Mouse (Mus musculus) liver, adult 2 months (tissue): ENCODE data around the gene Nod2. TPM values are rescaled to one million over a fixed set of nuclear protein-coding genes. Genes with fewer than 3 reads are reported as not detected.
A peak's percentile ranks its signal among the peaks of the same experiment; 100 is the strongest.

Experiments used
- DNase-seq: peaks from one replicate; pipeline ENCODE4 v3.0.0-alpha.2; 2011; ENCODE audit warnings: low read depth, low spot score; ENCODE audit errors: extremely low read depth
- H3K27ac ChIP-seq: fragments of 200-500 bp; replicated peaks from 2 replicates; pipeline ENCODE4 v1.5.1; 2012; ENCODE audit warnings: low read depth, mild to moderate bottlenecking, control low read depth, inconsistent platforms, low read length; ENCODE audit not compliant: insufficient read depth
- H3K27me3 ChIP-seq: fragments of 200-500 bp; 2 replicates; pipeline ENCODE4 v1.6.1; 2012; ENCODE audit warnings: mild to moderate bottlenecking, moderate library complexity, low read length, inconsistent platforms; ENCODE audit not compliant: control insufficient read depth, insufficient read depth
- H3K36me3 ChIP-seq: fragments of 200-500 bp; 2 replicates; pipeline ENCODE4 v1.6.1; 2012; ENCODE audit warnings: low read length, inconsistent platforms; ENCODE audit not compliant: control insufficient read depth, insufficient read depth
- H3K4me1 ChIP-seq: fragments of 200-500 bp; 2 replicates; pipeline ENCODE4 v1.6.1; 2011; ENCODE audit warnings: low read length; ENCODE audit not compliant: control insufficient read depth, insufficient read depth
- H3K4me3 ChIP-seq: fragments of 200-500 bp; 2 replicates; pipeline ENCODE4 v1.5.1; 2011; ENCODE audit warnings: low read depth, mild to moderate bottlenecking, control low read depth, low read length, moderate library complexity; ENCODE audit not compliant: insufficient read depth
- H3K79me2 ChIP-seq: fragments of 200-500 bp; 2 replicates; pipeline ENCODE4 v1.6.1; 2012; ENCODE audit warnings: inconsistent platforms, mild to moderate bottlenecking, low read length, moderate library complexity; ENCODE audit not compliant: control insufficient read depth, insufficient read depth
- H3K9ac ChIP-seq: fragments of 200-500 bp; 2 replicates; pipeline ENCODE4 v1.6.1; 2012; ENCODE audit warnings: low read depth, mild to moderate bottlenecking, control low read depth, inconsistent platforms, low read length
- CTCF ChIP-seq: fragments of 200-500 bp; IDR thresholded peaks from 2 replicates; pipeline ENCODE4 v1.5.1; 2011; ENCODE audit warnings: low read depth, low read length, control low read depth
- POLR2A ChIP-seq: fragments of 200-500 bp; IDR thresholded peaks from 2 replicates; pipeline ENCODE4 v1.6.1; 2011; ENCODE audit warnings: low read length, control low read depth; ENCODE audit not compliant: insufficient read depth; ENCODE audit errors: extremely low read depth
- WGBS: fragments of 180-500 bp; shearing (Covaris S2); methylation state at CpG from one replicate; pipeline ENCODE4 v1.1.7; 2018; 5-methylcytosine and 5-hydroxymethylcytosine counted together
- polyA plus RNA-seq: library from polyadenylated mRNA; depleted of rRNA; stranded (reverse); fragments of >200 nt; gene quantifications from 2 replicates; pipeline ENCODE4 v1.2.3, GENCODE M21; 2012; rRNA removed
- total RNA-seq: library from RNA; depleted of rRNA; stranded (reverse); fragments of >200 nt; gene quantifications from 2 replicates; pipeline ENCODE4 v1.2.3, GENCODE M21; 2014; rRNA removed

The Nod2 gene
- total RNA-seq (0.09 and 0.27 TPM in 2 replicates), polyA plus RNA-seq (0.09 and 0.18 TPM in 2 replicates)

DNA sequence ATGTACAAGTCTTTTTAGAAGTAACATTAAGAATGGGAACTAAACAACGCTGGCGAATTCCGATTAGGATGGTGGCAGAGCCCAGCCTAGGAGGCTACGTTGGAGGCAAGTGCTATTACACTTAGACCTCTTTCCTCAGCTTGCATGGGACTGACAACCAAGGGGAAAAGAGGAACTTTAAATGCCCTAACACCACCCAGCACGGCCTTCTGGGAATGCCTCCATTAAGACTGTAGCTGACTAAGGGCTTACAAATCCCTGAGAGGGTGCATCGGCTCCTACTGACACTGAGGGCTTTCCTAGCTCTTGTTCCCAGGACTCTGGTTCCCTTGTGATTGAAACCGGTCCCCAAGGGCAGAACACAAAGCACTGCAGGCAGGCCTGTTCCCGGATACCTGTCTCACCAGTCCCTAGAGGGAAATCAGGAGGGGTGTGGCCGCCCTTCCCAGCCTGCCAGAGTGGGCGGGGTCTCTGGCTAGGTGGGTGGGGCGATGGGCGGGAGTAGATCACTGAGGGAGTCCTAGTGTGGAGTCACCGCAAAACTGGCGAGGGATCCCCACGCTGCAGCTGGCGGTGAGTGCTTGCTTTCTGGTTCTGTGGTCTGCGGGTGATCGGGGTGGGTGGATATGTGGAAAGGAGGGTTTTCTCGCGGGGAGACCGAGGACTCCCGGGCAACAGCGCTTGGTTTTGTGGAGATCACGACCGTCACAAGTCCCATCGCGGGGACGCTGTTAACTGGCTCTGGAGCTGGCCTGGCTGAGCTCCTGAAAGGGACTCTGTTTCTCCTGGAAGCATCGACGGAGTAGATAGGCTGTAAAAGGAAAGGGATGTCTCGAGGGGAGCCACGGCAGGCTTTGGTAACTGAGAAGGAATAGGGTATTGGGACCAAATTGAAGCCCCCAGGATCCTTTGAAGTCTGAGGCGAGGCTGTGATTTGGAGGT, at the start of gene Nod2:
TSS of gene Nod2 (plus strand) at position 479 of the 942 bp plus-strand sequence.
- peak within 1 kb of the TSS; percentile 50 for H3K4me3 ChIP-seq
- H3K4me1 ChIP-seq = peaks cover 7% of the 10 kb centered on the region; the same call in 1 of the 2 replicates
- peaks cover 2% of the 10 kb centered on the region; the same call in 1 of the 2 replicates for H3K27me3 ChIP-seq
- no peaks in the 10 kb centered on the region for H3K36me3 ChIP-seq
- no peaks in the 10 kb centered on the region for H3K79me2 ChIP-seq
- WGBS = 13% methylated on average over 33 of the region's 33 CpGs
- peak; percentile 49 for DNase-seq
- TF ChIP-seq POLR2A (no peak), CTCF (no peak)
- peak within 1 kb of the TSS; percentile 45 for H3K9ac ChIP-seq
- no peak within 1 kb of the TSS for H3K27ac ChIP-seq

DNA sequence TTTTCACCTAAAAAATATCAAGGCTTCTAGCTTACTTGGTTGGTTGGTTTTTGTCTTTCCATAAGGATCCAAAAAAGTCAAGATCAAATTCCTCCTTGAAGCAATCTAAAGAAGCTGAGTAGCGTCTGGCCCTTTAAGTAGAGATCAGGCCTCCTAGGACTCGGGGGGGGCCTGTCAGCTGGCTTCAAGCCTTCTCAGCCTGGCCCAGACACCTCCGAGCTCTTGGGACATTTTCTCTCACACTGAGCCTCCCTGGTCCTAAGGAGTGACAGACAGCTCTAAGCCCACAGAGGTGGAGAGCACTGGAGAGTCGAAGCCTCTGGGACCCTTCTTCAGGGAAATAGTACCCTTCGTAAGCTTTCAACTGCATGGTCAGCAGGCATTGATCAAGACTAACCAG, 48.5 kb upstream of the Nod2 start:
- Histone ChIP-seq H3K27ac (no peak overlapping the region), H3K9ac (no peak overlapping the region), H3K4me1 (no peaks in the 10 kb centered on the region), H3K36me3 (no peaks in the 10 kb centered on the region), H3K27me3 (peaks cover 4% of the 10 kb centered on the region; the same call in 1 of the 2 replicates), H3K4me3 (no peak overlapping the region), H3K79me2 (no peaks in the 10 kb centered on the region)
- DNase-seq = no peak
- 81% methylated on average over 5 of the region's 5 CpGs for WGBS
- TF ChIP-seq CTCF = no peak
- TF ChIP-seq POLR2A = no peak

DNA sequence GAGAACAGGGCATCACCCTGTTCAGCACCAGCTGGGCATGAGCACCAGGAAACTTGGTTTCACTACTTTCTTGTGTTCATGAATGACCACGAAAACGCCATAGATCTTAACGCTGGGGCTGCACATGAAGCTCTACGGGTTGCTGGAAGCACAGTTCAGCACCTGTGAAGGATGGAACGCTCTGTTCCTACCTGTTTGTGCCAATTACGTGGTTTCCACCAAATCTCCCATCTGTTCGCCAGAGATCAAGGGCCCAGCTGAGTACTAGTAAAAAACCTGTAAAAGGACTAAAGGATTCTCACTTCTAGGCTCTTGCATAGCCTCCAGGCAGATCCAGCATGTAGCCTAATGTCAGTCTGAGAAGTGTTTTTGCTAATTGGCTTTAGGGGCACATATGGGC, 47.6 kb upstream of the Nod2 start:
- Histone ChIP-seq H3K4me1 (no peaks in the 10 kb centered on the region), H3K4me3 (no peak overlapping the region), H3K79me2 (no peaks in the 10 kb centered on the region), H3K27ac (no peak overlapping the region), H3K27me3 (peaks cover 4% of the 10 kb centered on the region; the same call in 1 of the 2 replicates), H3K9ac (no peak overlapping the region), H3K36me3 (no peaks in the 10 kb centered on the region)
- TF ChIP-seq POLR2A = no peak
- no peak for TF ChIP-seq CTCF
- no peak for DNase-seq
- WGBS = 86% methylated on average over 7 of the region's 7 CpGs

DNA sequence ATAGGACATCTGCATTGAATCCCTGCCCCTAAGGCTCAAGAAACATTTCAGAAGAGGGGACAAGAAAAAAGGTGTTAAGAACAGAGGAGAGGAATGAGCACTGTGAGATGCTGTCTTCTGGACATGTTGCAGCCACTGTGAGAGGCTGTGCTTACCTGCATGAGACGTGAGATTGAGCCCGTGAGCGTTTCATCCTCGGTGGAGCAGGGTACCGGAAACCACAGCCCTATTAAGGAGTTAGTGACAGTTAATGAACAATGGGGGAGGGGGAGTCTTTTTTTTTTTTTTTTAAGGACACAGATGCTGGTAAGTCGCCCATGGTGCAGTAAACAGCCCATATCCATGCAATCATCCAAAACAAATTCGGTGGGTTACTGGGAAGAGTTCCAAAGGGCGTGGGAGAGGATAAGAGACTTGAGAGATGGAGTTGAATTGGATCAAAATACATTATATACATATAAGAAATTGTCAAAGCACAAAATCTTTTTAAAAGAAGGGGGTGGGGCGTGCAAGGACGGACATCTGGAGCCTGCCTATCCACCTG, 43.6 kb upstream of the Nod2 start:
- H3K4me1 ChIP-seq = no peaks in the 10 kb centered on the region
- H3K79me2 ChIP-seq = no peaks in the 10 kb centered on the region
- H3K36me3 ChIP-seq = no peaks in the 10 kb centered on the region
- no peak for DNase-seq
- no peak overlapping the region for H3K4me3 ChIP-seq
- no peak overlapping the region for H3K27ac ChIP-seq
- TF ChIP-seq POLR2A (no peak), CTCF (no peak)
- no peak overlapping the region for H3K9ac ChIP-seq
- H3K27me3 ChIP-seq = peaks cover 4% of the 10 kb centered on the region; the same call in 1 of the 2 replicates
- WGBS = 24% methylated on average over 10 of the region's 10 CpGs

DNA sequence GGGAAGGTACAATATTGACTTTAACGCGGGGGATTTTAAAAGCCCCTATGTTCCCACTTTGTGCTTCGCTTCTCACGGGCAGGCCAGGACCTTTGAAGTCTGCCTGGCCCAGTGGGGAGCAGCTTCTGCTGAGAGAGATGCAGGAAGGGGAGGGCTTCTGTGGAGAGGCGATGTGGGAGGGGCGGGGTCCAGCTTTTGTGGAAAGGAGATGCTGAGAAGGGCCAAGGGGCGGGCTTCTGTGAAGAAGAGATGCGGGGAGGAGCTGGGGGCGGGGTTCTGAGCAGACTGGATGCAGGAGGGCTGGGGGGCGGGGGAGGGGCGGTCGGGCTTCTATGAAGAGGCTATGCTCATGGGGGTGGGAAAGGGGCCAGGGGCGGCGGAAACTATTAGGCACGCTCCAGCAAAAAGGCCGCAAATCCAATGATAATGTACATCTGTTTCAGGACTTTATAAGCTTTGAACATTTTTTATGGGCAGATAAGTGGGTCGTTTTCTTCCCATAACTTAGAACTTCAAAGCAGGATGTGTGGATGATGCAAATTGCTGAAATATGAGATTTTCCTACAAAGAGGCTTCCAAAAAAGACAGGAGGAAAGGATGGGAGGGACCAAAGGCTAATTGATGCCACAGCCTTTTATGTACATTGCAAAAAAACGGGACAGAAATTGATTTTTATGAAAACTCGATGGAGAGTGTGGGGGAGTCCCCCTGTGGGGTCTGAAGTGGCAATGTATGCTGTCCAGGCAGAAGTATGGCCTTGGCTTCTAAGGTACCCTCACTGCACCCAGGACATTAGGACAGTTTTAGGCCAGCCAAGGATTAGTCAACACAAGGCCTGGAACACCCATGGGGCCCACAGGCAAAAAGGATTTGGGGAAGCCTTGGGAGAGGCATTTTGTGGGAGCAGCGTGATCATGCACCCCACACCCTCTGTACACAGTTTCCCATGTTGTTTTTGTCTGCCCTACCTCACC, 42.8 kb upstream of the Nod2 start:
- no peak for TF ChIP-seq POLR2A
- no peak for TF ChIP-seq CTCF
- Histone ChIP-seq H3K4me3 (no peak overlapping the region), H3K27me3 (peaks cover 4% of the 10 kb centered on the region; the same call in 1 of the 2 replicates), H3K9ac (no peak overlapping the region), H3K4me1 (no peaks in the 10 kb centered on the region), H3K27ac (no peak overlapping the region), H3K36me3 (no peaks in the 10 kb centered on the region), H3K79me2 (no peaks in the 10 kb centered on the region)
- no peak for DNase-seq
- WGBS = 20% methylated on average over 19 of the region's 20 CpGs
